Mouse (Mus musculus) layer of hippocampus, postnatal 10 days (tissue): ENCODE data around the gene Itgae. TPM values are rescaled to one million over a fixed set of nuclear protein-coding genes. Genes with fewer than 3 reads are reported as not detected.

ENCODE experiments used
- DNase-seq, 2 experiments: peaks; one replicate each; pipeline ENCODE4 v3.0.0; 2021; ENCODE audit warnings: low spot score in 2 of 2
- total RNA-seq, 2 experiments: library from RNA; stranded (reverse); gene quantifications; 2 replicates each; pipeline ENCODE4 v1.2.3; 2021

Gene Itgae
- total RNA-seq, 2 experiments from 2014 or later = 0.11 to 0.32 TPM

DNA sequence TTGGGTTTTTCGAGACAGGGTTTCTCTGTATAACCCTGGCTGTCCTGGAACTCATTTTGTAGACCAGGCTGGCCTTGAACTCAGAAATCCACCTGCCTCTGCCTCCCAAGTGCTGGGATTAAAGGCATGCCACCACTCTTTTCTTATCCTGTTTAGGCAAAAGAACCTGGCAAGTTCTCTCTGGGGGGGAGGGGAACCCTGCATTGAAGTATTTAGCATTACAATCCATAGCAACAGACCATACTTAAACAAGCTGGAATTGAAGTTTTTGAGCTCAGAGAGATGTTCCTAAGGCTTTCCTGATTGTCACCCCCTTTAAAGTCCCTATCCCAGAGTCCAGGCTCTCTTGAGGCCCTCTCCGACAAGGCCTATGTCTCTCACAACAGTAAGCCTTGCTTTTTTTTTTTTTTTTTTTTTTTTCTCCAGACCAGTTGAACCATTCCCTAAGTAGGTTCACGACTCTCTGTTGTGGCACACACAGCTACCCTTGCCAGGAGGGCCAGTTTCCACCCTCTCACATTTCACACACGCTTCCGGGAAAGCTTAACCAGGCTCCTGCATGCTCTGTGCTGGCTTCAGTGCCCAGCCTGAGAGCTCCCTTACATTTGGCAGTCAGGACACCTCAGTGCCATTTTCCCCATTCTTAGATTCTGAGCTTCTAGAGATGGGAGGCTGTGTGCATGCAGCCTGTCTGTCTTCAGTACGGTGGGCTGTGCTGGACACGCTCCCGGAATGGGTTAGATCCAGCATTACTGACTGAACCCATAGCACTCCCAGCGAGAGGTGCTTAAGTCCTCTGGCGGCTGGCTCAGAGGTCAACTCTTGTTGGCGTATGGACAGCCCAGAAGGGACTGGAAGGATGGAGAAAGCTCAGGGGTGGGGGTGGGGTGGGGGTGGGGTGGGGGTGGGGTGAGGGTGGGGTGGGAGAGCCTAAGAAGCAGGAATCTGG lies 55.9 kb downstream of the Itgae start:
- no peak for DNase-seq

DNA sequence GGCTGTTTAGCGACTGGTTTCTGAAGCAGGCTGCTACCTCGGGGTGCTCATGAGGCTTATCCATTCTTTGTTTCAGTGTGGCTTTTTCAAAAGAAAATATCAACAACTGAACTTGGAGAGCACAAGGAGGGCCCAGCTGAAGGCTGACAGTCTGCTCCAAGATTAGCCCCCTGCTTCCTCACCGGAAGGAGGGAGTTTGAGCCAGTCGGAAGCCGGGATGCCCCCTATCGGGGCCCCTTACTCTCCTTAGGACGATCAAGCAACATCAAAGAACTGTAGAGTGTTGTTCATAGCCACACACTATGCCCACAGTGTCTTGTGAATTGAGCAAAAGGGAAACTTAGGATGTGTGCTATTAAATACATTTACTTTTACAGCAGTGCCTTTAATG lies 56.6 kb downstream of the Itgae start:
- DNase-seq = no peak

DNA sequence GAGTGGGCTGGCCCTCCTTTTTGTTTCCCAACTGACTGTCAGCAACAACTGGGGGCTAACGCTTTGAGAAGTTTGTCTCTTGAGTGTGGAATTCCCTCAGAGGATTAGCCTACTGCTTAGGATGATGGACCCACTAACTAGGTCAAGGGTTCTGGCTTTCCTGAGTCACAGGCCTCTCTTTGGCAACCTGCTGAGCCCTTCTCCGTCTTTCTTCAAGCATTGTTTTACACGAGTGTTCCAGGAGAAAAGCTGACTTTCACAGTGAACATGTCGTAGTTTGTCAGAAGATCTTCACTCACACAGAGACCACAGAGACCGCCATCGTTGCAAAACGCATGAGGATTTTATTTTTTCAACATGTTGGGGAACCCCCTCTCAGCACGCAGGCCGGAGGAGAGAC lies 57.8 kb downstream of the Itgae start:
- no peak for DNase-seq

DNA sequence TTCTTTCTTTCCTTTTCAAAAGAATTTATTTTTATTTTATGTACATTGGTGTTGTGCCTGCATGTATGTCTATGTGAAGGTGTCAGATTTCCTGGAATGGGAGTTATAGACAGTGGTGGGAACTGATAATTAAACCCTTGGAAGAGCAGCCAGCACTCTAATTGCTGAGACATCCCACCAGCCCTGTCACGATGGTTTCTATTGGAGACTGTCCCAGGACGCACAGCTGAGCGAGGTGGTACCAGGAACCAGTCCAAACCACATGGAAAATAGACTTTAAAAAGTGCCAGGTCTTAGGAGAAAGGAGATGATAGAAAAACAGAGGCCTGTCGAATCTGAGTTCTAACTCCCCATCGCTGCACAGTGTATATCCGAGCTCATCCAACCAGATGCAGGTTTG lies 64.7 kb downstream of the Itgae start:
- DNase-seq = no peak

DNA sequence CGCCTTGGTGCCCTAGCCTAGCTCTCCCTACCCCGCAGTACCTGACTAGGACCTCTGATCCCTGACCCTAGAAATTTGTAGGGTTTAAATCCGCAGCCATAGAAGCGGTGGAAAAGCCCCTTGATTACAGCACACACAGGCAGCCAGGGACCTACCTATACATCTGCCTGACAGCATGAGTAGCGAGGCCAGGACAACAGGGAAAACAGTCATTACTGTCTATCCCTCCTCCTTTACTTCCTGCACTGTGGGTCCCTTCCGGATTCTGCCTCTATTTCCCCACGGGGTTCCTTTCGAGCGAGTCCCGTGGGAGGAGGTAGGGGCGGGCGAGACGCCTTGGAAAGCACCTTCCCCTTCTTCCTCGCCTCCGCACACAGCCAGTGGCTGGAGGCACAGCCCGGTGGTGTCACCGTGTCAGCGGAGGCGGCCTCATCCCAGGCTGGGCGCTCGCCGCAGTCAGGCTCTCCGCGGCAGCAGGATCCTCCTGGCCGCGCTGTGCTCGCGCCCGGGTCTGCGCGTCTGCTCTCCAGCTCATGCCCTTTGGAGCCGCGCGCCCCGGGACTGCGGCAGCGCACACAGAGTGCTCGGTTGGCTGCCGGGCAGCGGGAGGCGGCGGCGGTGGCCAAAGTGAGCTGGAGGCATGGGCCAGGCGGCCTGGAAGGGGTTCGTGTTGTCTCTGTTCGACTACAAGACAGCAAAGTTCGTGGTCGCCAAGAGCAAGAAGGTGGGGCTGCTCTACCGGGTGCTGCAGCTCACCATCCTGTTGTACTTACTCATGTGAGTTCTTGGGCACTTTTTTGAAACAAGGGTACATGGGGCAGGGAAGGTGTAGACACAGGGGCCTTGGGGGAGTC lies 69.8 kb downstream of the Itgae start, which contains the start of gene P2rx5:
P2rx5 (plus strand) TSS at position 465 of the 854 bp plus-strand sequence.
- no peak for DNase-seq

DNA sequence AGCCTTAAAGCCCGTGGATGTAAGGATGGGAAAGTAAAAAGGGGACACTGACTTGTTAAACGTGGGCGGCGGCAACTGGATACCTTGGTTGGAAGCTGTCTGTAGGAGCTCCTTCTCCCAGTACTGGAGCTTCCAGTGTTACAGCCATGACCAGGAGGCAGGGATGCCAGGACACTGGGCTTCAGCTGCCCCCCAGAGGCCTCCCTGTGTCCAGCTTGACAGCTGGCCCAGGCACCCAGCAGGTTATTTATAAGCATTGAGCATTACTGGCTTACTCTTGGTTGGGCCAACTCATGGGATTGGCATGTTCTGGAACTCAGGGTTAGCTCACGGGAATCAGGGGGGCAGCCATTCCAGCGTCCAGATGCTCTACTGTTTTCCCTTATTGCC lies 70.4 kb downstream of the Itgae start:
- DNase-seq = no peak

DNA sequence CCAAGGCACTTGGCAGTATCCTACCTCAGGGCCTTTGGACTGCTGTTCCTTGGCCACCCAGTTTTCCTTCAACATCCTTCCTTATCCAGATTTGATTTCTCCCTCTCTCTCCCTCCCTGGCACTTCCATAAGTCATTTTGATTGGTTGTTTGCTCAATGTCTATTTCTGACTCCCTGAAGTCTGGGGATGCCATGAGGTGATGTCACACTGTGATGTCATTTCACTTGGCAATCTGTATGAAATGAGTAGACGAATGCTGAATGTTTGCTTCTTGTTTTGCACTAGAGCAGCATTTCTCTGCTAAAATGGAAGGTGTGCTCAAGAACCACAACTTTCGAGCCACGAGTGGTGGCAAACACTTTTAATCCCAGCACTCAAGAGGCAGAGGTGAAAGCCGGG lies 71.2 kb downstream of the Itgae start:
- no peak for DNase-seq

DNA sequence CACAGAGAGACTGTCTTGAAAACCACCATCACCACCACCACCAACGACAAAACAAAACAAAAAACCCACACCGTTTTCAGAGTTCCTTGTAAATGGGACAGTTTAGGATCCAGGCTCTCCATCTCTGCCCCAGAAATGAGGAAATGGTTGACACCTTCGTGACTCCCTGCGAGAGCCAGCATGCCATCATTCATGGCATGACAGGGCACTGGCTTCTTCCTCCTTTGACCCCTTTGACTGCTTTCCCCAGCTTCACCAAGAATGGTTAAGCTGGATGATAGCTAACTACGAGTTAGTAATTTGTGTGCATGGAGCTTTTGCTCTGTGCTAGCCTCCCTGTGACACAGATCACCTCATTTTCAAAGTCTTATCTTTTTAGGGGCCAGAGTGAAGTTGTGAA lies 71.9 kb downstream of the Itgae start:
- no peak for DNase-seq

DNA sequence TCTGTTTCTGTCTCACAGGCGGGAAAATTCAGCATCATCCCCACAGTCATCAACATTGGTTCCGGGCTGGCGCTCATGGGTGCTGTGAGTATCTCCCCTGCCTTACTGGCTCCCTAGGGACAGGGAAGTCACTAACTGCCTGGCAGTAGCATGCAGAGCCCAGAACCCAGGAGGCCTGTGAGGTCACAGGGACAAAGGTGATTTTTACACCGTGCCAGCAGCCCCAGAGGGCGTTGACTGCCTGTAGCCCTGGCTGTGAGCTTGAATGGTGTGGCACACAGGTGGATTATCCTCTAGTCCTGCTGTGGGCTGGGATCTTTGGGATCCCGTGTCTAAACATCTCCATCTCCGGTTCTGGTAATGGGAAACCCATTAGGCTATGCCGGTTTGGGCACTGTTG lies 77.7 kb downstream of the Itgae start:
- DNase-seq = no peak

DNA sequence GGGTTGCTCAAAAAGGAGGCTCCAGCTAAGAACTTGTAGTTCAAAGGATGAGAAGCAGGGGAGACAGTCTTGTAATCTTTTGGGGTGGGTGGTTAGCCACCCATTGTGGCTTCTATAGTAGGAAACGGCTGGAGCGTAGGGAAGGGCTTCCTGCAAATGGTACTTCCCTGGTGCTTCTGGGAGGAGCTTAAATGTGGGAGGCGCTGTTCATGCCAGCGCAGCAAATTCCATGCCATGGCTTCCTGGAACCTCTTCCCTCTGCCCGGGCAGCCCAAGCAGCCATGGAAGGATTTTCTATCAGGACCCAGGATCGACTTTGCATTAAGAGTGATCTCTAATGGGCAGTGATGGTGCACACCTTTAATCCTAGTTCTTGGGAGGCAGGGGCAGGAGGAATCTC lies 78.2 kb downstream of the Itgae start:
- no peak for DNase-seq

DNA sequence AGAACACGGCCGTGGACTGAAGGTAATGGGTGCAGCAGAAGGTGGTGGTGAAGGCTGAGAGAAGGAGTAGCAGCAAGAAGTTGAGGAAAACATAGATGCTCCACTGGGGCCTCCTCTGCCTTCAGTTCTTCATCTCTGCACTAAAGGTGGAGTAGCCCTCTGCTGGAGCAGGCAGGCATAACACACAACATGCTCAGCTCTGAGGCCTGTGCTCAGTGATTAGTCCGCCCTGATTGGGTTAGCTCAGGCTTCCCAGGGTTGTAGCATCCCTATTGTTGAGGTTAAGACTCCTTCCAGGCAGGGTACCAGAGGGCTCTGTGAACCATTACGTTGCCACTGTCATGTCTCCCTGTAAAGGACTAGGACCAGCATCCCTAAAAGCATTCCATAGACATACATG lies 78.8 kb downstream of the Itgae start:
- peak; percentile 71 to 72 for DNase-seq

DNA sequence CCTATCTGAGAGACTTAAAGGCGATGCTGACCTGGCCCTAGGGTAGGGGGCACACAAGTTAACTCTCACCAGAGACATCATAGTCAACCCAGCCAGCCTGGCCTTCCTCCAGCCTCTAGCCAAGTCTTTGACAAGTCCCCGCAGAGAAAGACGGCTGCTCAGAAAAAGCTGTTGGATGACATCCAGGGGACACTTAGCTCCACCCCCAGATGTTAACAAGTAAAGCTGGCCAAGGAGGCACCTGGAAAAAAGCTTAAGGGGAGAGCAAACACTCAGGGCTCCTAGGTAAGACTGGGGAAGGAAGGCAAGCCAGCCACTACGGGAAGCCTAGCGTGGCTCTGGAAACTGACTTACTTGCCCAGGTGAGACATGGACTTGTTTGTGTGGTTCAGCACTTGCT lies 81.8 kb downstream of the Itgae start:
- no peak for DNase-seq

DNA sequence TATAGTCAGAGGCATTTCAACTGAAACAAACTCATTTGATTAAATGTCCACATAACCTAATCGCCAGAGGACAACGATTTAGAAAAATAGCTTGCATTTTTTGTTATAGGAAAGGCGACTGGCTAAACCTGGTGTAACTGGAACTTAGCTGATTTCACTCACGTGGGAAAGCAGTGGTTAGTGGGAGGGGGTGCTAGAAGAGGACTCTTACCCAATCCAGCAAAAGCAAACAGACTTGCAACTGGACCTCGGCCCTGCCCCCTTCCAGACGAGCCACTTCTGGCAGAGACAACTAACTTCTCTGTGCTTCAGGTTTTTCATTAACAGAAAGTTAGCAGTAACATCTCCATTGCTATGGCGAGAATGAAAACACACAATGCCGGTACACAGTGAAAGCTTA lies 85.2 kb downstream of the Itgae start:
- DNase-seq = no peak

DNA sequence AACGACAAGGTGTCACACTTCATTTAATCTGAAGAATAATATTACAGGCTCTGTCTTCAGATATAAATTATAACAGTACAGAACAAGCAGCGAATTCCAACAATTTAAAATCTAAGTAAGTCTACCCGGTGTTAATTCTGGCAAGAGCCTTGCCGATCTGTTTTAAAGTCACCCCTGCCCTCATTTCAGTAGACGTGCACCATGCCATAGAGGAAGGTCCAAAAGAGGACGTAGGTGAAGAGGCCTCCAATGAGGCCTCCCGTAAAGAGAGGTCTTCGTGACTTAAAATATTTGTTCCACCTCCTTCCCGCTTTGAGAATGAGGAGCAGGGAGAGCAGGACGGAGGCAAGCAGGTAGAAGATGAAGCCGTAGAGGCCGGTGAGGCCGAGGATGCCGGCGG lies 85.8 kb downstream of the Itgae start:
- no peak for DNase-seq

DNA sequence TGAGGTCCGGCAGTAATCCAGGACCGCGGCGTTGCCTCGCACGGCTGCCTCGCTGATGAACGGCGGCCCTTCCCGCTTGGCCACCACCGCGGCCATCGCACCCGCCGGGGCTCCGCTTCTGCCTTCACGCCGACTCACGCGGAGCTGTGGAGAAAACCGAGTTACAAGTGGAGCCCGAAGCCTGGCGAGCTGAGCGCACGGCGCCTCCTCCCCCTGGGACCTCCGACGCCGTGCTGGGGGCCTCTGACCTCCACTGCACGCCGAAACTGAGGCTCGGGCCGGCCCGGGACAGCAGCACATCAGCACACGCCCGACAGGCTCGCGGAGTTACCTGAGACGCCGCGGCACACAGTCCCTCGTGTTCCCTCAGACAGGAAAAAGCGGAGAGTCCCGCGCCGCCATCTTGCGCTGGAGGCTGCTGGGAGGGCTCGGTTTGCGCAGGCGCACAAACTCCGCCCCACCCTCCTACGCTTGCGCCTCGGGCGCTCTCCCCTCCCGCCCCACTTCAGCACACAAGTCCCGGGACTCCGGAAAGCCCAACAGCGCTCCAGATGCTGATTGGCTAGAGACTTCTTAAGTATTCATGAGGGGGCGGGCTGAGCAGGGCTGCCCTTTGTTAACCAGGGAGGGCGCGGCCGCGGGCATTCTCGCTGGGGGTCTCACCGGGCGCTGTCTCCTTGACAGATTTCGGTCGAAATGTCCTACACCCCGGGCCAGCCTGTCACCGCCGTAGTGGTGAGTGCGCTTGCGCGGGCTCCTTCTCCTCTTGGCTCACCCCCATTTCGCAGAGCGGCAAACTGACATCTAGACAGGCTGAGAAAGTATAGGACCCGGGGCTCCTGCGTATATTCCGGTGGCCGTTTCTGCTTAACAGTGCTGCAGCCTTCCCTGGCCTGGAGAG lies 86.5 kb downstream of the Itgae start, which contains the start of the genes Emc6 and Tax1bp3:
Emc6 (minus strand) TSS at position 430 of the 901 bp plus-strand sequence.
Tax1bp3 (plus strand) TSS at position 476 of the 901 bp plus-strand sequence.
- peak; percentile 94 to 96 for DNase-seq

DNA sequence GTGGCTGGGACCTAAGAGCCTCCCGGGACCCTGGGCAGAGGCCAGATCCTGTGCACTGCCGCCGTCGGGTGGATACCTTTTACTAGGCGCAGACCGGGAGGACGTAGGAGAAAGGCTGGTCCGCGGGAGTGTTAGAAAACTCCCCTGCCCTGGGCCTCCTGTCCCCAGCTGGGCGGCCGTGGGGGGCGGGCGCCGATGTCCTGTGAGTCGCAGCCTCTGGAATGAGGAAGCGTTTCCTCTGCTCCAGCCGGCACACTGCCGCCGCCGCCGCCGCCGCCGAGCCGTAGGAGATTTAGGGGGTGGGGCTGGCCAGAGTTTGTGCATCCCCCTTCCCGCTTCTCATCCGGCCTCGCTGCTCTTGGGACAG lies 87.1 kb downstream of the Itgae start:
- DNase-seq = peak; percentile 51 to 64

DNA sequence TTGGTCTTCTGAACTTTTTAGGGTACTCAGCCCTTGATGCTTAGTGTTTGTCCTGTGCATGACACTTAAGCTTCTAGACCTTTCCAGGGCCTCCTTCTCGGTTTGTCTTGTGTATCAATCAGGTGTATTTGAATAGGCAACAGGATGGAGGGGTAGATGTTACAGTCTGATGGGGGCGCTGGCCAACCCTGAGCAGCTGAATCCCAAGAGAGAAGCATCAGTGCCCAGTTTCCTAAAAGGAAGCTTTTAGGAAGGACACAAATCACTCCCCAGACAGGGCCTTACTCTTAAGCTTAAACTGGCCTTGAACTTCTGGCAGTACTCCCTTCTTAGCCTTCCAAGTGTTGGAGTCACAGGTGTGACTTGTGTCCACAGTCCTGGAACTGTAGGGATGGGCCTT lies 87.5 kb downstream of the Itgae start:
- DNase-seq = no peak

DNA sequence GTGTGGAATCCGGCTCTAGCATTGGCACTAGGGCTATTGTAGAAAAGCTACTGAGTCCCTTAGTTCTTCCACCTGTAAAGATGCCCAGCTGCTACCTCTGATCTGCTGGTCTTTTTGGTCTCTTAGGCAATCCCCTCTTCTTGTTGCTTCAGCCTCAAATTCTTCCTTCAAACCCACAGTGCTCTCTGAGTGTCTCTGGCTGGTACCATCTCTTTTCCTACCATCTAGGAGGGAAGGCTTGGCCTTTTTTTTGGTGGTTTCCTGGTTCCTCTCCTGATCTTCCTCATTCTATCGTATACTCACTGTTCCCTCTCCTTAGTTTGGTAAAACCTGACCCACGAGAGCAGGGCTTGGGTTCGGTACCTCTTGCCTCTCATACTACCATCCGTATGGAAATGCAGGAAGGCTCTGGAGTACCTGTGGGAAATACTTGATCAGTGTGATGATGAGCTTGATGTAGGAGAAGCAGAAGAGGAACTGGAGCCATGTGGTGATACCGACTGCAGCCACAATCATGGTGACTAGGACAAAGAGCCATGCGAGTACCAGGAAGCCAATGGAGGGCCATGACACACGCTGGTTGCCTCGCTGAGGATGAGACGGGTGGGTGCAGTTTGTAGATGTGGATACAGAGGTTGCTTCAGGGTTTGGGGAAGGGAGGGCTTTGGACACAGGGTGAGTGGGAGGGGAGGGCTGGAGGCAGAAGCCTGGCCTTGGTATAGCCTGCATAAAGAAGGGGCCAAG lies 95.7 kb downstream of the Itgae start:
- DNase-seq = no peak

DNA sequence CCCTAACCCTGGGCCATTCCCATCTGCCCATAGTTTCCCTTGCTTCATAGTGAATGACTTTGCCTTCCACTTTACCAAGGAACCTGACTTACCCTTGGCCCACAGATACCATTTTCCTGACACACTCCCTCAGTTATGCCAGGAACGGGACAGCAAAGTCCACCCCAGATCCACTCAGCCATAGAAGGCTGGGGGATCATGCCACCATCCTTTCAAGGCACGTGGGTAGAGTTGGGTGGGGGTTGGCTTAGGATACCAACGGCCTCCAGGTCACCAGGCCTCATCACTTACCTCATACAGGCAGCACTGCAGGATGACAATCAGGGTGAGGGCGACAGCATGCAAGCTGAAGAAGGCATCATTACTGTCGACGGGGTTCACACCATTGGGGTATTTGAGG lies 96.8 kb downstream of the Itgae start:
- DNase-seq = no peak

DNA sequence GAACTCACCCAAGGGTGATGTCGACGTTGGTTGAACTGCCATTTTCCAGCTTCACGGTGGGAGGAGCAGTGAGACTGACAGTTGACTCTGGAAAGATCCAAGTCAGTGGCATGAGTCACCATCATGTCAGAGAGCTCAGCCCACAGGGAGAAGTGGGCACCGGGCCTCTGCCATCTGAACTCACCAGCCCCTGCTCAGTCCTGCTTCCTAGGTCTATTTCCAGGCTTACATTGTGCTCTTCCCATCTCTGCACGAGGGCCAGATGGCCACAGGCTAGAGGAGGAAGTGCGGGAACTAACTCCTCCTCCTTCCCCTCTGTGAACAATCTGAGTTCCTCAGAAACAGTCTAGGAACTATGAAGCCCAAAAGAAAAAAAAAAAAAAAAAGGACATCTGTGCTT lies 102.7 kb downstream of the Itgae start:
- peak in 1 of 2 experiments; percentile 26 for DNase-seq
